Mouse (Mus musculus) liver, embryonic 18 days (tissue): Measurements from ENCODE around the gene Gpr55. TPM values are rescaled to one million over a fixed set of nuclear protein-coding genes. Genes with fewer than 3 reads are reported as not detected.

Experiments used
- polyA plus RNA-seq: library from polyadenylated mRNA; depleted of rRNA; stranded (reverse); fragments of >200 nt; gene quantifications from 2 replicates; pipeline ENCODE4 v1.2.3, GENCODE M21; 2012; rRNA removed

Gpr55 gene
- polyA plus RNA-seq: 0.12 and 0.13 TPM in 2 replicates

DNA sequence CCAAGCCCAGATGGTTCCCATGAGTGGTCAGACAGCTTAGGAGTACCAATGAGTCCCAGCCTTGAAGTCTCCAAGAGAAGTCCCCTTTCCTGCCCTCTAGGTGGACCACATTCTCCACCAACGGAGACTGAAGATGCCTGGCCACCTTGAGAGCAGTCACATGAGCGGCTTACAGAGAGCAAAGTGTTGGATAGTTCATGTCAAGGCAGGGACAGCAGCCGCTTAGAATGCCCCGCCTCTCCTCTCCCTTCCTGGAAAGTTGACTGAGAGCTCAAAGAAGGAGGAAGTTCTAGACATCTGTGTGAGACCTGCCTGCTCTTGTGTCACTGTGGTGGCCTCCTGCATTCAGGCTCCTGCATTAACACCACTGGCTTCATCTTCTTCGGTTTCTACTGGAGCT is at the start of gene Gpr55:
Gene Gpr55, minus strand, starts transcription at position 135 of the 400 bp plus-strand sequence.

DNA sequence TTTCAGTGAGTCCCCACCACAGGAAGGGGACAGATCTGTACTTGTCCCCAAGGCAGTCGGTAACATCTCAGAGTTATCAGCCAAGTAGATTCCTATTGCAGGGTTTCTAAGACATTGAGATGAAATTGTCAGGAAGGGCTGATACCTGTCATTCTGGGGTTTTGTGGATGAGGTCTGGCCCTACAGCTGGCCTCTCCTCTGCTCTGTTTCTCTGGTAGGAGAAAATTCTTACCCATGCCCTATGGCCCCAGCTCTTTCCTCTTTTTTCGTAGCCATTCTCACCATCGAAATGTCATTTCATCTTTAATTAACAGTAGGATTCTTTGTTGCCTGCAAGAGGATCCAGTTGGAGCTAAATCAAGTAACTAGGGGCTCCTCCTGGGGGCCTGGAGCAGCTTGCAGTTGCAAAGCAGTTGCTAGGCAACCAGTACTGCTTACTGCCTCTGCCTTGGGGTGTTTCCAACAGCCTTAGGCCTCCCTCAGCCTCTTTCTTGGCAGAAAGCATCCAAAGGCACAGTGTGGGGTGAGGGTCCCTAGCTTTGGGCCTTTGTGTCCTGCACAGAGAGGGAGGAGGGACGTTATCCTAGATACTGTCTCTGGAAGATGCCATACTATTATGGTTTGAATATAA is 32.6 kb downstream of the Gpr55 start, which contains the start of gene 4933407L21Rik:
Gene 4933407L21Rik, plus strand, starts transcription at position 427 of the 631 bp plus-strand sequence.

GRCm38 (mm10) chr1:85894231-85894747 is 66.5 kb downstream of the Gpr55 start, which contains the start of gene Itm2c:
Gene Itm2c (plus strand): TSS chr1:85894281.

Other genes starting within 250 kb of the Gpr55 start
- 4.1 and 4.4 TPM in 2 replicates for gene A630001G21Rik, start 182.4 kb downstream of the Gpr55 start, polyA plus RNA-seq
- 22.1 and 24.7 TPM in 2 replicates for gene Cab39, start 167.6 kb downstream of the Gpr55 start, polyA plus RNA-seq
- gene Itm2c, start 66.7 kb downstream of the Gpr55 start, polyA plus RNA-seq: 50.6 and 52.4 TPM in 2 replicates
- 0.14 and 0.16 TPM in 2 replicates for gene 4933407L21Rik, start 32.5 kb downstream of the Gpr55 start, polyA plus RNA-seq
- gene Spata3, start 55.8 kb upstream of the Gpr55 start, polyA plus RNA-seq: 0.08 and 0.19 TPM in 2 replicates
- gene 2810459M11Rik, start 84.9 kb upstream of the Gpr55 start, polyA plus RNA-seq: 18.0 and 18.1 TPM in 2 replicates
- 32.3 and 36.9 TPM in 2 replicates for gene Psmd1, start 103.4 kb upstream of the Gpr55 start, polyA plus RNA-seq
- 0.02 TPM in 1 of 2 replicates, not detected in the other for gene Htr2b, start 151.0 kb upstream of the Gpr55 start, polyA plus RNA-seq
- 0.22 TPM in 1 of 2 replicates, not detected in the other for gene Gm21972, start 172.6 kb upstream of the Gpr55 start, polyA plus RNA-seq
- gene Armc9, start 193.8 kb upstream of the Gpr55 start, polyA plus RNA-seq: 3.9 and 4.5 TPM in 2 replicates